Mouse (Mus musculus) kidney, embryonic 15.5 days (tissue): ENCODE results near the gene Strada. TPM values are rescaled to one million over a fixed set of nuclear protein-coding genes. Genes with fewer than 3 reads are reported as not detected.
"Not testable (repeated sequence)": the region's sequence is repeated elsewhere in the genome, so short reads cannot be mapped to it uniquely, and the experiment has no call there.

Source experiments
- ATAC-seq: fragments of 200-750 bp; cut with Nextera tagmentation; replicated peaks from 2 replicates; pipeline ENCODE4 v1.8.0; 2017; ENCODE audit warnings: moderate TSS enrichment; ENCODE audit not compliant: low FRiP score
- H3K27ac ChIP-seq: fragments of 300-500 bp; sonication (generic); 2 replicates; pipeline ENCODE4 v1.5.1; 2015; ENCODE audit warnings: mild to moderate bottlenecking, inconsistent platforms
- H3K27me3 ChIP-seq: fragments of 300-500 bp; sonication (generic); 2 replicates; pipeline ENCODE4 v1.6.1; 2015; ENCODE audit warnings: inconsistent platforms
- H3K36me3 ChIP-seq: fragments of 300-500 bp; sonication (generic); 2 replicates; pipeline ENCODE4 v1.6.1; 2015; ENCODE audit warnings: inconsistent platforms
- H3K4me1 ChIP-seq: fragments of 300-500 bp; sonication (generic); 2 replicates; pipeline ENCODE4 v1.6.1; 2015; ENCODE audit warnings: inconsistent platforms
- H3K4me2 ChIP-seq: fragments of 300-500 bp; sonication (generic); 2 replicates; pipeline ENCODE4 v1.6.1; 2015; ENCODE audit warnings: moderate library complexity, mild to moderate bottlenecking, inconsistent platforms
- H3K4me3 ChIP-seq: fragments of 300-500 bp; sonication (generic); replicated peaks from 2 replicates; pipeline ENCODE4 v1.5.1; 2015; ENCODE audit warnings: mild to moderate bottlenecking, inconsistent platforms
- H3K9ac ChIP-seq: fragments of 300-500 bp; sonication (generic); 2 replicates; pipeline ENCODE4 v1.6.1; 2015; ENCODE audit warnings: mild to moderate bottlenecking, inconsistent platforms
- H3K9me3 ChIP-seq: fragments of 300-500 bp; sonication (generic); replicated peaks from 2 replicates; pipeline ENCODE4 v1.6.1; 2016; ENCODE audit warnings: inconsistent platforms
- WGBS: fragments of 180-500 bp; shearing (Covaris S2); methylation state at CpG from one replicate; pipeline ENCODE4 v1.1.7; 2015; ENCODE audit warnings: mixed read lengths; 5-methylcytosine and 5-hydroxymethylcytosine counted together
- polyA plus RNA-seq: library from polyadenylated mRNA; unstranded; fragments of >200 nt; fragmentation: Nextera tagmentation; extraction: Ambion mirVana; gene quantifications from 2 replicates; pipeline ENCODE4 v1.2.1, GENCODE M21; 2015

Gene Strada
- polyA plus RNA-seq, 1 experiment from 2014 or later, result 31.5 TPM

- H3K36me3 ChIP-seq, result peaks cover 89% of the 10 kb centered on the region
- WGBS, result 72% methylated on average over 6 of the region's 6 CpGs
- H3K9ac ChIP-seq, result no peak overlapping the region
- H3K4me1 ChIP-seq, result no peaks in the 10 kb centered on the region
- no peaks in the 10 kb centered on the region for H3K27me3 ChIP-seq
- H3K4me3 ChIP-seq, result no peak overlapping the region
- no peak overlapping the region for H3K27ac ChIP-seq
- no peak for ATAC-seq
- no peaks in the 10 kb centered on the region for H3K9me3 ChIP-seq
- no peak overlapping the region for H3K4me2 ChIP-seq
These were observed 1.2 kb downstream of the Strada start for GRCm38 (mm10) chr11:106200756-106201155.

GRCm38 (mm10) chr11:106199997-106200396 lies 2.0 kb downstream of the Strada start:
- H3K27me3 ChIP-seq, ATAC-seq, H3K4me3 ChIP-seq, H3K27ac ChIP-seq, H3K4me1 ChIP-seq, H3K9me3 ChIP-seq, H3K4me2 ChIP-seq, H3K9ac ChIP-seq: not testable (repeated sequence)
- H3K36me3 ChIP-seq, result peaks cover 82% of the 10 kb centered on the region
- WGBS, result 92% methylated on average over 7 of the region's 7 CpGs

- peaks cover 4% of the 10 kb centered on the region; the same call in 1 of the 2 replicates for H3K4me1 ChIP-seq
- no peaks in the 10 kb centered on the region for H3K27me3 ChIP-seq
- H3K9ac ChIP-seq, result no peak overlapping the region
- no peak overlapping the region for H3K27ac ChIP-seq
- peaks cover 66% of the 10 kb centered on the region for H3K36me3 ChIP-seq
- no peak overlapping the region for H3K4me3 ChIP-seq
- no peak for ATAC-seq
- no peak overlapping the region for H3K4me2 ChIP-seq
- H3K9me3 ChIP-seq, result no peaks in the 10 kb centered on the region
- WGBS, result 88% methylated on average over 4 of the region's 4 CpGs
These were observed 3.7 kb downstream of the Strada start for GRCm38 (mm10) chr11:106198277-106198676.

DNA sequence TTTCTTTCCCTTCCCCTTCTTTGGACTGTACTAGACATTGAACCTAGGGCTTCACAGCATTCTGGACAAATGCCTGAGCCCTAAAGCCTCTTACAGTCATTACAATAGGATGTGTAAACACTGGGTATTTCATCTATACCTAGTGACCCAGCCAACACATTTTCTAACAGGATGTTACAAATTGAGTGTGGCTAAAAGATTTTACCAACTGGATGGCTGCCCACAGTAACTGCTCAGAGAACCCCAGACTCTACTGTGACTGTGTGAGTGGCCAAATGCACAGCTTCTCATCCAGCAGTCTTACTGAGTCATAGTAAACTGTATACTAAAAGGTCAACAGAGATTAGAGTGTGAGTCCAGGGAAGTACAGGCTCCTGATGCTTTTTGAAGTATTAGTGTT lies 6.6 kb downstream of the Strada start:
- no peak overlapping the region for H3K4me3 ChIP-seq
- no peaks in the 10 kb centered on the region for H3K9me3 ChIP-seq
- no peak overlapping the region for H3K4me2 ChIP-seq
- peaks cover 39% of the 10 kb centered on the region for H3K36me3 ChIP-seq
- peaks cover 14% of the 10 kb centered on the region for H3K4me1 ChIP-seq
- no peak for ATAC-seq
- H3K27ac ChIP-seq, result no peak overlapping the region
- no peak overlapping the region for H3K9ac ChIP-seq
- H3K27me3 ChIP-seq, result no peaks in the 10 kb centered on the region

DNA sequence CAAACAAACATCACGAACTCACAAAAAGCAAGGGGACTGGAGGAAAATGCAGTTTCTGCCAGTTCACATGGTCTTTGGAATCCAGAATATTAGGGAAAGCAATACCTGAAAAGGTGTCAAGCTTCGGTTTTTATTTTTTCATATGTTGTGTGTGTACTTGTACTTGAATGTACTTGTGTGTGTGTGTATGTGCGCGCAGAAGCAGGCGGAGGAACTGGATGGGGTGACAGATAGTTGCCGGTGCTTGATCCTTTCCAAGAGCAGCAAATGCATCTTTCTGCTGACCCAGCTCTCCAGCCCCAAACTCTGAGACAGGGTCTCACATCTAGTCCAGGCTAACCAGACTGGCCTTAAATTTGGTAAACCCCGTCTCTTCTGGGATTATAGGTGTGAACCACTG lies 7.1 kb downstream of the Strada start:
- Histone ChIP-seq H3K9me3 (no peaks in the 10 kb centered on the region), H3K27ac (no peak overlapping the region), H3K9ac (no peak overlapping the region), H3K27me3 (no peaks in the 10 kb centered on the region), H3K4me3 (no peak overlapping the region), H3K4me1 (peaks cover 14% of the 10 kb centered on the region), H3K4me2 (no peak overlapping the region), H3K36me3 (peaks cover 34% of the 10 kb centered on the region)
- WGBS, result 89% methylated on average over 7 of the region's 7 CpGs
- ATAC-seq, result no peak

GRCm38 (mm10) chr11:106194155-106194541 lies 7.8 kb downstream of the Strada start:
- Histone ChIP-seq H3K9me3 (no peaks in the 10 kb centered on the region), H3K36me3 (peaks cover 29% of the 10 kb centered on the region), H3K27me3 (no peaks in the 10 kb centered on the region), H3K27ac (peak overlapping the region; percentile 84), H3K9ac (peak overlapping the region; percentile 54), H3K4me1 (peaks cover 14% of the 10 kb centered on the region), H3K4me3 (peak overlapping the region; percentile 57), H3K4me2 (peak overlapping the region; percentile 75)
- WGBS, result 27% methylated on average over 3 of the region's 3 CpGs
- no peak for ATAC-seq

DNA sequence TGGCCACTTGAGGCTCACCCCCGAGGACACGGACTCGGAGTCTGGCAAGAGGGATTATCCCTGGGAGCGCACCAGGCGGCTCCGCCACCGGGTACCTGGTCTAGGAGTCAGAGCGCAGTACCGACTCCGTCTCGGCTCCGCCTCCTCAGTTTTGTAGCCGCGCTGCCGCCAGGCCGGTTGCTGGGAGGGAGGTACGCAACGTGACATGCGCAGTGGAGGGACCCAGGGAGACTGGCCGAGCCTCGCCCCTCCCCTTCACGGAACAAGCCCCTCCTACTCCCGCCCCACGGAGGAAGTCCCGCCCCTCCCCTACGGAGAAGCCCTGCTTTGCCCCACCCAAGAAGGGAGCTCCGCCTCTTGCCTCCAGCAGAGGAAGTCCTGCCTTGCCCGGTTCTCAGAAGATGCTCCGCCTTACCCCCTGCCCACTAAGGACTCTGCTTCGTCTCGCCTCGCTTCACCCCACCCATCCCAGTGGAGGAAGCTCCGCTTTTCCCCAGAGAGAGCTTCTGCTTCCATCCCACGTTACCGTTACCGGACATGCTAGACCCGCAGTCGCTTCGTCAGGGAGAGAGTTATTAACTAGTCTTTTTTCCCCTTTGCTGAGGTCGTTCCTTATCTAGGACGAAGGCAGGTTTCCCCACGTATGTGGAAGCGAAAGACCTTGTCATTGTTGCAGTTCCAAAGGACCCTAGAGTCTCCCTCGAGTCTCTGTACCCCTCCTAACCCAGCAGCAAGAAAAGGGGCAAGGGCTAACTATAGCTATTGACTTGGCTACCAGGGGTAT lies 8.4 kb downstream of the Strada start:
- H3K27me3 ChIP-seq, result no peaks in the 10 kb centered on the region
- peak; percentile 97 for ATAC-seq
- H3K36me3 ChIP-seq, result peaks cover 24% of the 10 kb centered on the region
- H3K4me3 ChIP-seq, result peak overlapping the region; percentile 57
- H3K9me3 ChIP-seq, result no peaks in the 10 kb centered on the region
- peak overlapping the region; percentile 75 for H3K4me2 ChIP-seq
- peaks cover 14% of the 10 kb centered on the region for H3K4me1 ChIP-seq
- under 1% methylated on average over 42 of the region's 44 CpGs for WGBS
- peak overlapping the region; percentile 57 for H3K9ac ChIP-seq
- peak overlapping the region; percentile 91 for H3K27ac ChIP-seq

- H3K9me3 ChIP-seq, result no peaks in the 10 kb centered on the region
- no peaks in the 10 kb centered on the region for H3K27me3 ChIP-seq
- peak overlapping the region; percentile 57 for H3K4me3 ChIP-seq
- 9% methylated on average over 19 of the region's 19 CpGs for WGBS
- H3K36me3 ChIP-seq, result peaks cover 16% of the 10 kb centered on the region
- H3K4me2 ChIP-seq, result peak overlapping the region; percentile 75
- peak overlapping the region; percentile 91 for H3K27ac ChIP-seq
- peak overlapping the region; percentile 57 for H3K9ac ChIP-seq
- peak; percentile 71 for ATAC-seq
- H3K4me1 ChIP-seq, result peaks cover 14% of the 10 kb centered on the region
These were observed 9.2 kb downstream of the Strada start for GRCm38 (mm10) chr11:106192657-106193370.

DNA sequence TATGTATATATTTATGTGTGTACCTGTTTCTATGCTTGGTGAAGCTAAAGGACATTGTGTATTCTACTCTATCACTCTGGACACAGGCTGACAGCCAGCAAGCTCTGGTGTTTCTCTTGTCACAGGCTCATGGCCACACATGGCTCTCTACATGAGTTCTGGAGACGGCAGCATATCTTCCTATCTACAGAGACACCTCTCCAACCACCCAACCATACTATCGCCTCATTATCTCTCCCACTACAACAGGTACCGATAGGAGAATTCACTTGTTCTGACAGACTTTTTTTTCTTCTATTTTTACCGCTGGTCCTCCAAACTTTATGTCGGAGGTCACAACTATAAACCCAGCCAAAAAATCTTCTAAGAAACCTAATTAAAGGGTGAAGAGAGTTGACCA lies 9.7 kb downstream of the Strada start:
- Histone ChIP-seq H3K36me3 (peaks cover 10% of the 10 kb centered on the region), H3K27ac (0 out of 2 replicates have a peak overlapping the region, but pooled peaks have one; percentile 91), H3K9me3 (no peaks in the 10 kb centered on the region), H3K4me2 (peak overlapping the region; percentile 75), H3K4me3 (peak overlapping the region; percentile 57), H3K4me1 (peaks cover 14% of the 10 kb centered on the region), H3K9ac (peak overlapping the region; percentile 57; the same call in 1 of the 2 replicates), H3K27me3 (no peaks in the 10 kb centered on the region)
- 70% methylated on average over 5 of the region's 5 CpGs for WGBS
- ATAC-seq, result no peak

- Histone ChIP-seq H3K36me3 (peaks cover 6% of the 10 kb centered on the region), H3K4me3 (no peak overlapping the region), H3K27ac (no peak overlapping the region), H3K4me1 (peaks cover 14% of the 10 kb centered on the region), H3K27me3 (no peaks in the 10 kb centered on the region), H3K9me3 (no peaks in the 10 kb centered on the region), H3K9ac (no peak overlapping the region), H3K4me2 (no peak overlapping the region)
- 90% methylated on average over 3 of the region's 3 CpGs for WGBS
- no peak for ATAC-seq
These were observed 10.3 kb downstream of the Strada start for GRCm38 (mm10) chr11:106191716-106192115.

- H3K27ac ChIP-seq, result no peak overlapping the region
These were observed 14.6 kb downstream of the Strada start for GRCm38 (mm10) chr11:106187326-106187725.

DNA sequence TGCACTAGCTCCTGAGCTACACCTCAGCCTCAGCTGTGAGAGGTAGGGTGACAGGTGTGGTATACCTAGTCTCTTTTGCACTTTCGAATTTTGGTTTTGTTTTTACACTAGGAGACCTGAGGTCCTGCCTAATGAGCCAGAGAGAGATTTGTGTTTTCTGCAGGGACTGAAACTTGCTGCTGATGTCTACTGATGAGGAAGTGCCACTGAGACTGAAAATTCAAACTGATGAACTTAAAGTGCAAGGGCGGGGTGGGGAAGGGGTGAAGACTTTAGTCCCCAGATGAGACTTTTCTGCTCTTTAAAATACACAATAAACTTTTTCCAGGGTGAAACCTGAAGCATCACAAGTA lies 21.5 kb downstream of the Strada start:
- ATAC-seq, result no peak
- H3K27me3 ChIP-seq, result no peaks in the 10 kb centered on the region
- no peak overlapping the region for H3K9ac ChIP-seq
- H3K36me3 ChIP-seq, result peaks cover 25% of the 10 kb centered on the region
- H3K4me3 ChIP-seq, result no peak overlapping the region
- no peak overlapping the region for H3K4me2 ChIP-seq
- no peaks in the 10 kb centered on the region for H3K4me1 ChIP-seq
- H3K9me3 ChIP-seq, result no peaks in the 10 kb centered on the region
- H3K27ac ChIP-seq, result no peak overlapping the region
- WGBS, result 71% methylated on average over 2 of the region's 2 CpGs

More at GRCm38 (mm10) chr11:106187326-106187725, 14.6 kb downstream of the Strada start:
- no peak overlapping the region for H3K4me3 ChIP-seq
- H3K36me3 ChIP-seq, result peaks cover 29% of the 10 kb centered on the region
- 92% methylated on average over 4 of the region's 4 CpGs for WGBS
- H3K4me1 ChIP-seq, result peaks cover 4% of the 10 kb centered on the region; the same call in 1 of the 2 replicates
- no peak for ATAC-seq
- H3K9ac ChIP-seq, result no peak overlapping the region
- H3K4me2 ChIP-seq, result no peak overlapping the region
- no peaks in the 10 kb centered on the region for H3K9me3 ChIP-seq
- no peaks in the 10 kb centered on the region for H3K27me3 ChIP-seq
